In the genomic region with DNA sequence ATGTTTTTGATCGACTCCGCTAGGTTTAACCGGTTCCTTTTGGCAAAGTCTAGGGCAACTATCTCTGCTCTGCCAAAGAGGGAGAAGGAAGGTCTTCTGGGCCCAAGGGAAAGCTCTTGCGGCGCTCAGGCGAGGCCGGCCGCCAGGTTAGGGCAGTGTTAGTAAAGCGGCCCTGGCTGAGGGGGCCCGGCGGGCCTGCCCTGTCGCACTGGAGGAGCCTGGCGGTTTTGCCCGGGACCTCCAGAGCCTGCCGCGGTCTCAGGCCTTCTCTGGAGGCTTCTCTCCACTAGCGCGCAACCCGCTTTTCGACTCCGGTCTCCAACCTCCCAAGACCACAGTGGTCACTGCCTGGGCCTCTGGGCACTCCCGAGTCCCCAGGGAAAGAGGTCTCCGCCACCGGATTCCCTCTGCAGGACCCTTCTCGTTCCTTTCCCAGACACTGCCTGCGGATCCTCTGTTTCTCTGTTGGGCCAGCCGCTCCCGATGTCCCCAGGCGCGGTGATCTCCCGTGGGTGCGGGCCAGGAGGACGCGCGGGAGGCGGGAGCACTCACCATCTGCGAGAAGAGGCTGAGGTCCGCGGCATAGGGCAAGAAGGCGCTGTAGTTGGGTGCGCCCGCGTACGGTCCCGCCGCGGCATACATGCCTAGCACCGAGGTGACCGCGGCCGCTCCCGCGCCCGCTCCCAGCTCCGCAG, we compare ENCODE assay signal across 8 mouse cellular contexts. TPM values are rescaled to one million over a fixed set of nuclear protein-coding genes. Genes with fewer than 3 reads are reported as not detected.
DNase-seq lines count a peak whose midpoint lies in the region.

No protein-coding gene starts in this region.

- peak overlapping the region; percentile 70 for H3K4me3 ChIP-seq in heart, embryonic 10.5 days
- peak overlapping the region; percentile 92 for H3K4me3 ChIP-seq in hindbrain, embryonic 10.5 days

- H3K27me3 ChIP-seq in heart, embryonic 10.5 days (ENCODE audit: insufficient read depth, poor library complexity, severe bottlenecking), result peaks cover 89% of the 10 kb centered on the region
- H3K27me3 ChIP-seq in hindbrain, embryonic 10.5 days (ENCODE audit: insufficient read depth, poor library complexity, severe bottlenecking), result peaks cover 80% of the 10 kb centered on the region

- peaks cover 34% of the 10 kb centered on the region for H3K4me1 ChIP-seq in heart, embryonic 10.5 days
- peaks cover 58% of the 10 kb centered on the region for H3K4me1 ChIP-seq in hindbrain, embryonic 10.5 days (replicated peaks)

- under 1% methylated on average over 55 of the region's 55 CpGs for WGBS in heart, embryonic 10.5 days
- WGBS in hindbrain, embryonic 10.5 days, result under 1% methylated on average over 55 of the region's 55 CpGs

- peak overlapping the region; percentile 90 for H3K27ac ChIP-seq in heart, embryonic 10.5 days
- H3K27ac ChIP-seq in hindbrain, embryonic 10.5 days, result peak overlapping the region; percentile 97

- intact Hi-C loops in gastrocnemius, postnatal 36 days (cut with DNase I), result loop anchor here (10.0 kb wide), 1 partner anchor 662 kb away; a partner anchor contains a TSS

- no peaks in the 10 kb centered on the region for H3K36me3 ChIP-seq in heart, embryonic 10.5 days
- H3K36me3 ChIP-seq in hindbrain, embryonic 10.5 days, result peaks cover 18% of the 10 kb centered on the region

- peak; percentile 81 for DNase-seq in heart, embryonic 10.5 days (ENCODE audit: low spot score)
- no peak for DNase-seq in heart, adult 11 months
- DNase-seq in embryo, embryonic 11 days, result peak; percentile 66
- DNase-seq in hindbrain, embryonic 10.5 days (ENCODE audit: low spot score), result peak; percentile 70
- peak; percentile 35 for DNase-seq in mesoderm, embryonic 11.5 days (ENCODE audit: low read depth, low spot score)
- no peak for DNase-seq in layer of hippocampus, postnatal 25 days (ENCODE audit: extremely low spot score in 1 of 2, low spot score in 1 of 2)
- no peak for DNase-seq in gastrocnemius, postnatal 36 days
- no peak for DNase-seq in right cerebral cortex, postnatal 36 days (ENCODE audit: low spot score in 2 of 2)

- H3K9me3 ChIP-seq in heart, embryonic 10.5 days, result no peaks in the 10 kb centered on the region
- H3K9me3 ChIP-seq in hindbrain, embryonic 10.5 days, result no peaks in the 10 kb centered on the region

RNA-seq across cellular contexts. Expression of a gene that starts 0.7 kb away (rescaled TPM):
- polyA plus RNA-seq in heart, embryonic 10.5 days (2016; fragmentation: Nextera tagmentation; extraction: Ambion mirVana), result 1.7 and 1.9 TPM in 2 replicates
- 5.1 and 11.0 TPM in 2 replicates for polyA plus RNA-seq in hindbrain, embryonic 10.5 days (2016; fragmentation: Nextera tagmentation; extraction: Ambion mirVana)
- under 1 TPM; 0.30 to 0.42 TPM for total RNA-seq in layer of hippocampus, postnatal 25 days (2021)
- total RNA-seq in gastrocnemius, postnatal 36 days (2021), result not detected

Comparison
In these comparisons a context has a peak if more than half of its experiments do, and no peak if none do; other contexts are left out.
1. DNase-seq: peak in heart, embryonic 10.5 days (single experiment), embryo, embryonic 11 days (single experiment), hindbrain, embryonic 10.5 days (single experiment) and mesoderm, embryonic 11.5 days (single experiment); none in heart, adult 11 months (single experiment), layer of hippocampus, postnatal 25 days (0 of 2), gastrocnemius, postnatal 36 days (0 of 2) and right cerebral cortex, postnatal 36 days (0 of 2).